ENCODE assay signal across 26 mouse cellular contexts in the genomic region with DNA sequence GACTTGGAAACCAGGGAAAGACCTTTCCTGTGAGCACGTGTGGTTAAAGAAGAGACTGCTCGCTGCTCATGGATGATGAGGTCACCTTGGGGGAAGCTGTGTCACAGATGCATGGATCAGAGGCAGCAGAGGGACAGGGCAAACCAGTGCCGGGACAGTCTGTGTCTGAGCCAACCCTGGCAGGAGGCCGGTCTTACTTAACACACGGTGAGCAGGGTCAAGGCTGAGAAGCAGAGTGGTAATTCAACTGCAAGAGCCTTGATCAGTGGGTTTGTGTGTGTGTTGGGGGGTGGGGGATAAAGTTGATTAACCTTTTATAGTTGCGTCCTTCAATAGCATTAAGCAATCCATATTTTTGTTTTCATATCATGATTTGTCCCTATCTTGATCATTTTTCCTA. TPM values are rescaled to one million over a fixed set of nuclear protein-coding genes. Genes with fewer than 3 reads are reported as not detected.
DNase-seq lines count a peak whose midpoint lies in the region; ATAC-seq and TF ChIP-seq lines count a peak whose summit lies in the region.
"Had no signal": no experiment of that assay in that cellular context is flagged by ENCODE, and none has a peak within 500 bp of the region (broad histone marks: within the 10 kb centered on the region; RNA-seq: fewer than 3 reads in every experiment).

No protein-coding gene starts in this region.

- no peak for TF ChIP-seq CTCF in liver, adult 2 months (IDR thresholded peaks at IDR 0.05; ENCODE audit: low read depth, low read length)
- TF ChIP-seq CTCF in brain, embryonic 14.5 days (IDR thresholded peaks at IDR 0.05; ENCODE audit: borderline replicate concordance, extremely low read depth, insufficient read depth, insufficient read length) = no peak

- DNase-seq in heart, adult 18-20 months = peak; percentile 38 to 39
- no peak for DNase-seq in heart, postnatal 4 days
- DNase-seq in liver, adult 2 months (ENCODE audit: extremely low read depth, low read depth, low spot score) = peak; percentile 53
- no peak for DNase-seq in liver, embryonic 11.5 days (ENCODE audit: low spot score)
- DNase-seq in adrenal gland, adult 8-10 months = peak; percentile 75
- peak; percentile 36 for DNase-seq in brain, embryonic 14.5 days (ENCODE audit: low read depth)
- DNase-seq in spleen, adult 12 weeks (ENCODE audit: low spot score) = no peak
- DNase-seq in right cerebral cortex, postnatal 14 days = no peak
- DNase-seq: cerebellum, adult 18-20 months; gastrocnemius, postnatal 25 days; kidney, adult 11 months; kidney, postnatal 4 days; lung, embryonic 14.5 days; lung, postnatal 4 days; thymus, adult 2 months; thymus, postnatal 4 days had no signal

- no peak overlapping the region for H3K9ac ChIP-seq in liver, adult 2 months (ENCODE audit: low read depth, low read length)
- no peak overlapping the region for H3K9ac ChIP-seq in liver, embryonic 11.5 days (ENCODE audit: low read depth, low read length)
- H3K9ac ChIP-seq: embryonic facial prominence, embryonic 15.5 days; forebrain, embryonic 15.5 days; limb, embryonic 13.5 days; liver, embryonic 14.5 days; lung, embryonic 14.5 days had no signal

- no peaks in the 10 kb centered on the region for H3K4me1 ChIP-seq in liver, adult 2 months (ENCODE audit: control insufficient read depth, insufficient read depth, low read length)
- H3K4me1 ChIP-seq in liver, embryonic 11.5 days (replicated peaks; ENCODE audit: control insufficient read depth, insufficient read depth, low read length) = no peaks in the 10 kb centered on the region
- H3K4me1 ChIP-seq: embryonic facial prominence, embryonic 15.5 days had no signal

- no peak overlapping the region for H3K4me2 ChIP-seq in liver, embryonic 11.5 days
- H3K4me2 ChIP-seq: embryonic facial prominence, embryonic 15.5 days; forebrain, embryonic 15.5 days; limb, embryonic 13.5 days; lung, embryonic 14.5 days had no signal

- no peak for TF ChIP-seq POLR2A in liver, adult 2 months (IDR thresholded peaks at IDR 0.05; ENCODE audit: extremely low read depth, insufficient read depth, low read length)
- TF ChIP-seq POLR2A in brain, embryonic 14.5 days (IDR thresholded peaks at IDR 0.05; ENCODE audit: borderline replicate concordance, extremely low read depth, insufficient read depth, insufficient read length, poor library complexity, severe bottlenecking) = no peak

- H3K27me3 ChIP-seq in liver, adult 2 months (ENCODE audit: control insufficient read depth, insufficient read depth, low read length) = no peaks in the 10 kb centered on the region
- H3K27me3 ChIP-seq in liver, embryonic 11.5 days (replicated peaks; ENCODE audit: control insufficient read depth, insufficient read depth, low read length) = no peaks in the 10 kb centered on the region
- H3K27me3 ChIP-seq: embryonic facial prominence, embryonic 15.5 days; forebrain, embryonic 15.5 days; limb, embryonic 13.5 days; Patski had no signal

- 42% methylated on average over 6 of the region's 6 CpGs for WGBS in liver, adult 2 months
- WGBS in liver, embryonic 11.5 days = 69% methylated on average over 6 of the region's 6 CpGs

- no peak for ATAC-seq in liver, embryonic 11.5 days (replicated peaks; ENCODE audit: low FRiP score)
- ATAC-seq: forebrain, embryonic 15.5 days; Patski had no signal

- H3K4me3 ChIP-seq in liver, adult 2 months (ENCODE audit: insufficient read depth, low read depth, low read length) = no peak overlapping the region
- no peak overlapping the region for H3K4me3 ChIP-seq in liver, embryonic 11.5 days (ENCODE audit: low read depth, low read length)
- H3K4me3 ChIP-seq: embryonic facial prominence, embryonic 15.5 days; forebrain, embryonic 15.5 days; limb, embryonic 13.5 days; midbrain, embryonic 10.5 days had no signal

- no peaks in the 10 kb centered on the region for H3K79me2 ChIP-seq in liver, adult 2 months (ENCODE audit: control insufficient read depth, insufficient read depth, low read length)

- no peaks in the 10 kb centered on the region for H3K36me3 ChIP-seq in liver, adult 2 months (ENCODE audit: control insufficient read depth, insufficient read depth, low read length)
- no peaks in the 10 kb centered on the region for H3K36me3 ChIP-seq in liver, embryonic 11.5 days (ENCODE audit: control insufficient read depth, insufficient read depth, low read length)
- H3K36me3 ChIP-seq: embryonic facial prominence, embryonic 15.5 days; forebrain, embryonic 15.5 days; limb, embryonic 13.5 days; midbrain, embryonic 10.5 days had no signal

- H3K27ac ChIP-seq in liver, adult 2 months (replicated peaks; ENCODE audit: insufficient read depth, low read depth, low read length) = no peak overlapping the region
- H3K27ac ChIP-seq in liver, embryonic 11.5 days (ENCODE audit: low read depth, low read length) = no peak overlapping the region
- H3K27ac ChIP-seq: embryonic facial prominence, embryonic 15.5 days; forebrain, embryonic 15.5 days; limb, embryonic 13.5 days; liver, embryonic 14.5 days; midbrain, embryonic 10.5 days; stomach, postnatal 0 days had no signal

- H3K9me3 ChIP-seq in liver, embryonic 11.5 days (ENCODE audit: control insufficient read depth, low read length) = no peaks in the 10 kb centered on the region
- H3K9me3 ChIP-seq: embryonic facial prominence, embryonic 15.5 days; forebrain, embryonic 15.5 days; limb, embryonic 13.5 days; midbrain, embryonic 10.5 days had no signal

RNA-seq across cellular contexts. Expression of a gene that starts 37.4 kb away (rescaled TPM):
- total RNA-seq in heart, adult 18-20 months (2021) = 1 to 10 TPM; 3.9 to 4.7 TPM
- total RNA-seq in heart, postnatal 4 days (2021) = under 1 TPM in 1 of 2 experiments, not detected in 1; 0.43 TPM
- 10.3 and 35.8 TPM in 2 replicates for total RNA-seq in liver, adult 2 months (2014; rRNA removed)
- polyA plus RNA-seq in liver, adult 2 months (2012; rRNA removed) = 3.4 and 5.9 TPM in 2 replicates
- 0.37 TPM in 1 of 2 replicates, not detected in the other for polyA plus RNA-seq in liver, embryonic 11.5 days (2014; fragmentation: Nextera tagmentation; extraction: Ambion mirVana)
- 1 to 10 TPM; 1.5 to 4.2 (median 1.7) TPM for total RNA-seq in adrenal gland, adult 8-10 months (2022)
- polyA plus RNA-seq in brain, embryonic 14.5 days (2012; rRNA removed) = 1.7 and 2.6 TPM in 2 replicates
- total RNA-seq: ES-E14; hematopoietic stem cell, adult 5-6 weeks had no signal
- polyA plus RNA-seq: small intestine, adult 2 months had no signal

Comparison
In these comparisons a context has a peak if more than half of its experiments do, and no peak if none do; other contexts are left out.
1. DNase-seq: peak in heart, adult 18-20 months (2 of 2), liver, adult 2 months (single experiment), adrenal gland, adult 8-10 months (single experiment) and brain, embryonic 14.5 days (single experiment); none in heart, postnatal 4 days (single experiment), liver, embryonic 11.5 days (single experiment), spleen, adult 12 weeks (single experiment) and right cerebral cortex, postnatal 14 days (single experiment).